Mouse (Mus musculus): ENCODE measurements around the gene Meis1. TPM values are rescaled to one million over a fixed set of nuclear protein-coding genes. Genes with fewer than 3 reads are reported as not detected.

Meis1 gene
- 171 and 178 TPM in 2 replicates for polyA plus RNA-seq (2014; fragmentation: Nextera tagmentation; extraction: Ambion mirVana)

DNA sequence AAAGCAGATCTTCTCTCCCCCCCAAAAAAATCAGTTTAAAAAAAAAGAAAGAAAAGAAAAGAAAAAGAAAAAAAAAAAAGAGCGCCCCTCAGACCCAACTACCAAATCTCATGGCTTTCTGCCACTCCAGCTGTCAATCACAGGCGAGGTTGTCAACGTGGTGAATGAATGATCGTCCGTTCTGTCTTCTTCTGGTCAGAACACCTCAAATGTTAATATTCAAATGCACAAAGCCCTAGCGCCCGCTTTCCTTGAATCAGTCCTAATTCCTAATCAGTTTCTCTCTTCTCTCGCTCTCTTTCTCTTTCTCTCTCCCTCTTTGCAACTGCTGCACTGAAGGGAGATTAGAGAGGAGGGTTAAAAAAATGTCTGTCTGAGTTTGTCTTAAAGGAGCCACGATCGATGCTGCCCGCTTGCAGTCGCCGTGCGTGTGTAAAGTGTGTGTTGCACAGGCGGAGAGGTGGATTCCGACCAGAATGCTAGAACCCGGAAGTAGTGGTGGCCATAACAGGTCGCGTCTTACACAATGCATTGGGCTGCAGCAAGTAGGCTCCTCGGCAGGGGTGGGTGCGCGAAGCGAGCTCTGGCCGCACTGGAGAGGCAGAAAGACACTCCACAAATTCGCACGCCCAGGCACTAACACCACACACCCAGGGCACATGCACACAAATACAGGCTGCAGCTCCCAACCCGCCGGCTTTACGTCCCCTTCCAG is at the start of gene Meis1:
Meis1 (minus strand) TSS at position 497 of the 715 bp plus-strand sequence.
- peaks cover 12% of the 10 kb centered on the region for H3K4me1 ChIP-seq (replicated peaks; ENCODE audit: control insufficient read depth, insufficient read depth, low read length)
- under 1% methylated on average over 29 of the region's 29 CpGs for WGBS
- H3K27me3 ChIP-seq (ENCODE audit: control insufficient read depth, insufficient read depth, low read length), result no peaks in the 10 kb centered on the region
- H3K9me3 ChIP-seq (ENCODE audit: control insufficient read depth, low read length), result no peaks in the 10 kb centered on the region
- H3K27ac ChIP-seq, result peak within 1 kb of the TSS; percentile 99
- H3K36me3 ChIP-seq (replicated peaks; ENCODE audit: control insufficient read depth, insufficient read depth), result peaks cover 16% of the 10 kb centered on the region
- DNase-seq (ENCODE audit: low spot score) (peak; percentile 84), ATAC-seq (ENCODE audit: low FRiP score) (peak; percentile 92)
- H3K4me2 ChIP-seq (replicated peaks), result peak within 1 kb of the TSS; percentile 93
- H3K4me3 ChIP-seq (replicated peaks; ENCODE audit: low read length), result peak within 1 kb of the TSS; percentile 74
- H3K9ac ChIP-seq, result peak within 1 kb of the TSS; percentile 100

DNA sequence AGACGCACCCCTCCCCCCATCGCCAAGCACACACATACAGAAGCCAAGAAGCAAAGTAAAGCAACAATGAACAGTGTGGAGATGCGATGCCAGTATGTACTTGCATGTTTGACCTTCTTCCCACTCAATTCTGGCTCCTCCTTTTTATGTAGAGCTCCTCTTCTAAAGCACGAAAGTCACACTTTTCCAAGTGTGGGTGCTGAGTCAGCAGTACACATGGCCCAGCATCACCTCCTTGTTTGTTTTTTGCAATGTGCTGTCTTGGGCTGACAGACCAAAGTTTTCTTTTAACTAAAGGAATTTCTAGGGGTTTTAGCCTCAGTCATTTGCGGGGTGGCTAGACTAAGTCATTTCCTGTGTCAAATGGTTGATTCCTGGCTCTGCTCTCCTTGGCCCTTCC is 48.5 kb upstream of the Meis1 start:
- H3K4me2 ChIP-seq (replicated peaks), result no peak overlapping the region

DNA sequence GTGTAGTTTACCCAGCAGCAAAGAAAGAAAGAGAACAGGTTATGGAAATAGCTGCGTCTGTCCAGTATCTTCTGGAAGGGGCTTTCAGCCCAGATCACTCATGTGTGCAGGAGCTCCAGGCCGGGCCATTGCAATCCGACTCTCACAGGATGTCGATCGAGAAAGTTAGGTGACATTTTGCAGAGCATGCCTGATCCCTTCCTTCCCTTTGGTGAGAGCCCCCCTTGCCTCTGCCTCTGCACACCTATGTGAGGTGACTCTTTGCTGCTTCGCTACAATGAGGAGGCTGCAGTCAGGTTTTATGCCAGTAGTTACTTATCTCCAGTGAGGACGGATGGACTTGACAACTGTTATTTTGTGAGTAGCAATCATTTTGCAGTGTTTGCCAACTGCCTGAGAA is 30.5 kb upstream of the Meis1 start:
- ATAC-seq (ENCODE audit: low FRiP score) (no peak), DNase-seq (ENCODE audit: low spot score) (no peak)
- 77% methylated on average over 7 of the region's 7 CpGs for WGBS
- Histone ChIP-seq H3K9me3 (ENCODE audit: control insufficient read depth, low read length) (no peaks in the 10 kb centered on the region), H3K9ac (no peak overlapping the region), H3K36me3 (replicated peaks; ENCODE audit: control insufficient read depth, insufficient read depth) (no peaks in the 10 kb centered on the region), H3K27ac (no peak overlapping the region), H3K27me3 (ENCODE audit: control insufficient read depth, insufficient read depth, low read length) (no peaks in the 10 kb centered on the region), H3K4me3 (replicated peaks; ENCODE audit: low read length) (no peak overlapping the region), H3K4me1 (replicated peaks; ENCODE audit: control insufficient read depth, insufficient read depth, low read length) (0 out of 2 replicates have a peak, but pooled peaks cover 7% of the 10 kb centered on the region), H3K4me2 (replicated peaks) (no peak overlapping the region)

More for the DNA sequence above, 48.5 kb upstream of the Meis1 start:
- 88% methylated on average over 5 of the region's 5 CpGs for WGBS
- Histone ChIP-seq H3K9me3 (ENCODE audit: control insufficient read depth, low read length) (no peaks in the 10 kb centered on the region), H3K27me3 (ENCODE audit: control insufficient read depth, insufficient read depth, low read length) (no peaks in the 10 kb centered on the region), H3K9ac (no peak overlapping the region), H3K4me1 (replicated peaks; ENCODE audit: control insufficient read depth, insufficient read depth, low read length) (no peaks in the 10 kb centered on the region), H3K27ac (no peak overlapping the region), H3K4me3 (replicated peaks; ENCODE audit: low read length) (no peak overlapping the region), H3K36me3 (replicated peaks; ENCODE audit: control insufficient read depth, insufficient read depth) (no peaks in the 10 kb centered on the region)
- DNase-seq (ENCODE audit: low spot score) (no peak), ATAC-seq (ENCODE audit: low FRiP score) (no peak)

GRCm38 (mm10) chr11:19036595-19037166 is 17.9 kb upstream of the Meis1 start:
- no peak for DNase-seq (ENCODE audit: low spot score)
- no peak for ATAC-seq (ENCODE audit: low FRiP score)
- Histone ChIP-seq H3K9ac (no peak overlapping the region), H3K27ac (no peak overlapping the region), H3K4me1 (replicated peaks; ENCODE audit: control insufficient read depth, insufficient read depth, low read length) (no peaks in the 10 kb centered on the region), H3K9me3 (ENCODE audit: control insufficient read depth, low read length) (no peaks in the 10 kb centered on the region), H3K4me2 (replicated peaks) (no peak overlapping the region), H3K36me3 (replicated peaks; ENCODE audit: control insufficient read depth, insufficient read depth) (no peaks in the 10 kb centered on the region), H3K27me3 (ENCODE audit: control insufficient read depth, insufficient read depth, low read length) (no peaks in the 10 kb centered on the region), H3K4me3 (replicated peaks; ENCODE audit: low read length) (no peak overlapping the region)
- 92% methylated on average over 10 of the region's 10 CpGs for WGBS

DNA sequence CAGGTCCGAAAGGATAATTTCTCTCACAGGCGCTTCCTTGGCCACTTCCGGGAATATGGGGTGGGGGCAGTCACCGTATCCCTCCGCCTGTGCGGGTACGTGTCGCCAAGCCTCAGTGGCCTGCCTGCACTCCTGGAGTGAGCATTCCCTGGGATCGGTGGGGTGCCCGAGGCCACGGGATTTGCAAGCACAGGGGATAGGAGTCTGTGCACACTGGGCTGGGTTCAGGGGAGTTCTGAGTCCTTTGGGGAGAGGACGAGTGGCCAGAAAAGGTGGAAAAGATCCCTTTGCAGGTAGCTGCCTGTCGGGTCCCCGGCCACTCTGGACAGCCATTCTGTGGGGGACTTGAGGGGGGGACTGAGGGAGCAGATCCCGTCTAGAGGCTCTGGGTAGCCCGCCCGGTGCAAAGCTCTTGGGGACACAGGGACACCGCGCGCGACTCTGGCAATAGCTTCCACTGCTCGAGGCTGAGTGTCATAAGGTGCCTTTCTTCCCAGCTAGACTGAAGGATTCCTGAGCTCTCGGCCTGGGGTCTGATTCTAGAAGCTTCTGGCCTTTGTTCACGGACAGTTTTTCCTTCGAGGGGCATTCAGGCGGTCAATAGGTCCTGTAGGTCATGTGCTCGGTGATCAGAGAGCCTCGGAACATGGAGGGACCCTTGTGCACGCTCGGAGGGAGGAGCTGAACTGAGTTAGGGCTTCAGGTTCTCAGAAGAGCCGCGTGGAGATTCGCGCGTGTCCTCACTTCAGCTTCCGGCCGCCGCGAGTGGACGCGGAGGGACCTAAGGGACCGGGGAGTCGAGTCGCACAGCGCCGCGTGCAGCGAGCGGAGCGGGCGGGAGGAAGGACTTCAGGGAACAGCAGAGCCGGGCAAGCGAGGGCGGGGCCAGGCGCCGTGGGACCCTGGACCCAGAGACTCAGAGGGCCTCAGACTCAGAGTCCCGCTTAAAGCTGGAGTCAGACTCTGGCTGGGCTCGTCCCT is 8.1 kb upstream of the Meis1 start:
- H3K9me3 ChIP-seq (ENCODE audit: control insufficient read depth, low read length), result no peaks in the 10 kb centered on the region
- peak overlapping the region; percentile 66 for H3K27ac ChIP-seq
- peak overlapping the region; percentile 87 for H3K4me2 ChIP-seq (replicated peaks)
- H3K36me3 ChIP-seq (replicated peaks; ENCODE audit: control insufficient read depth, insufficient read depth), result no peaks in the 10 kb centered on the region
- WGBS, result under 1% methylated on average over 58 of the region's 58 CpGs
- H3K9ac ChIP-seq, result peak overlapping the region; percentile 77
- ATAC-seq (ENCODE audit: low FRiP score) (peak; percentile 84), DNase-seq (ENCODE audit: low spot score) (peak; percentile 67)
- H3K4me1 ChIP-seq (replicated peaks; ENCODE audit: control insufficient read depth, insufficient read depth, low read length), result peaks cover 10% of the 10 kb centered on the region
- H3K4me3 ChIP-seq (replicated peaks; ENCODE audit: low read length), result peak overlapping the region; percentile 44
- H3K27me3 ChIP-seq (ENCODE audit: control insufficient read depth, insufficient read depth, low read length), result no peaks in the 10 kb centered on the region

DNA sequence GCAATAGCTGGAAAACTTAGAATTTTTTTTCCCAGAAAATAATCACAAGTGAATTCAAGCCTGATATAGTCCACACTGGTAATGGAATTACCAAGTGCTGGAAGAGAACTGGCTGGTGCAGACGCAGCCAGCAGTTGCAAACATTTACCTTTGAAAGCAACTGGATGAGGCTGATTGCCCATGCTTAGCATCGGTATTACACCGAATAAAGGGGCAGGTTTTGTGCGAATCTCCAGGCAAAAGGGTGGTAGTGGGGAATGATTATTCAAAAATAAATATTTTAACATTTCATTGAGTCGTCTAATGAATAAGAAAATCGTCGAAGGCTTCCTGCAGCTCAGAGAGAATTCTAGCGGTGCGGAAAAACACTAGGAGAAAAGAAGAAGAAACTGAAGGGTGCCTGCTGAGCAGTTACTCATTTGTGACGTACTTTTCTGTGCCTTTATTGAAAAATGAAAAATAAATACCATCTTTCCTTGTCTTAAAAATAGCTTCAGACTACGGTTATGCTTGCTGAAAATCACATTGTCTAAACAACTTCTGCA is 7.3 kb upstream of the Meis1 start:
- Histone ChIP-seq H3K27me3 (ENCODE audit: control insufficient read depth, insufficient read depth, low read length) (no peaks in the 10 kb centered on the region), H3K36me3 (replicated peaks; ENCODE audit: control insufficient read depth, insufficient read depth) (no peaks in the 10 kb centered on the region), H3K4me1 (replicated peaks; ENCODE audit: control insufficient read depth, insufficient read depth, low read length) (peaks cover 18% of the 10 kb centered on the region), H3K4me3 (replicated peaks; ENCODE audit: low read length) (peak overlapping the region; percentile 44), H3K4me2 (replicated peaks) (peak overlapping the region; percentile 87), H3K9me3 (ENCODE audit: control insufficient read depth, low read length) (no peaks in the 10 kb centered on the region), H3K27ac (peak overlapping the region; percentile 66), H3K9ac (peak overlapping the region; percentile 77)
- WGBS, result 3% methylated on average over 11 of the region's 11 CpGs
- no peak for DNase-seq (ENCODE audit: low spot score)
- no peak for ATAC-seq (ENCODE audit: low FRiP score)

- Histone ChIP-seq H3K36me3 (replicated peaks; ENCODE audit: control insufficient read depth, insufficient read depth) (no peaks in the 10 kb centered on the region), H3K4me1 (replicated peaks; ENCODE audit: control insufficient read depth, insufficient read depth, low read length) (peaks cover 21% of the 10 kb centered on the region), H3K27me3 (ENCODE audit: control insufficient read depth, insufficient read depth, low read length) (no peaks in the 10 kb centered on the region), H3K4me2 (replicated peaks) (no peak overlapping the region), H3K27ac (no peak overlapping the region), H3K9me3 (ENCODE audit: control insufficient read depth, low read length) (no peaks in the 10 kb centered on the region), H3K4me3 (replicated peaks; ENCODE audit: low read length) (no peak overlapping the region), H3K9ac (no peak overlapping the region)
- ATAC-seq (ENCODE audit: low FRiP score), result no peak
- 39% methylated on average over 8 of the region's 8 CpGs for WGBS
- peak; percentile 79 for DNase-seq (ENCODE audit: low spot score)
These were observed 5.9 kb upstream of the Meis1 start for GRCm38 (mm10) chr11:19024496-19025265.

- 20% methylated on average over 5 of the region's 5 CpGs for WGBS
- H3K36me3 ChIP-seq (replicated peaks; ENCODE audit: control insufficient read depth, insufficient read depth), result no peaks in the 10 kb centered on the region
These were observed 4.6 kb upstream of the Meis1 start for GRCm38 (mm10) chr11:19023356-19023755.

More at GRCm38 (mm10) chr11:19023356-19023755, 4.6 kb upstream of the Meis1 start:
- Histone ChIP-seq H3K4me2 (replicated peaks) (no peak overlapping the region), H3K9ac (no peak overlapping the region), H3K4me1 (replicated peaks; ENCODE audit: control insufficient read depth, insufficient read depth, low read length) (peaks cover 21% of the 10 kb centered on the region), H3K27me3 (ENCODE audit: control insufficient read depth, insufficient read depth, low read length) (no peaks in the 10 kb centered on the region), H3K27ac (no peak overlapping the region), H3K9me3 (ENCODE audit: control insufficient read depth, low read length) (no peaks in the 10 kb centered on the region), H3K4me3 (replicated peaks; ENCODE audit: low read length) (no peak overlapping the region)
- ATAC-seq (ENCODE audit: low FRiP score) (no peak), DNase-seq (ENCODE audit: low spot score) (no peak)
